Mouse (Mus musculus): ENCODE data around the gene Lemd1.
"Not testable (repeated sequence)": the region's sequence is repeated elsewhere in the genome, so short reads cannot be mapped to it uniquely, and the experiment has no call there.

Gene Lemd1

DNA sequence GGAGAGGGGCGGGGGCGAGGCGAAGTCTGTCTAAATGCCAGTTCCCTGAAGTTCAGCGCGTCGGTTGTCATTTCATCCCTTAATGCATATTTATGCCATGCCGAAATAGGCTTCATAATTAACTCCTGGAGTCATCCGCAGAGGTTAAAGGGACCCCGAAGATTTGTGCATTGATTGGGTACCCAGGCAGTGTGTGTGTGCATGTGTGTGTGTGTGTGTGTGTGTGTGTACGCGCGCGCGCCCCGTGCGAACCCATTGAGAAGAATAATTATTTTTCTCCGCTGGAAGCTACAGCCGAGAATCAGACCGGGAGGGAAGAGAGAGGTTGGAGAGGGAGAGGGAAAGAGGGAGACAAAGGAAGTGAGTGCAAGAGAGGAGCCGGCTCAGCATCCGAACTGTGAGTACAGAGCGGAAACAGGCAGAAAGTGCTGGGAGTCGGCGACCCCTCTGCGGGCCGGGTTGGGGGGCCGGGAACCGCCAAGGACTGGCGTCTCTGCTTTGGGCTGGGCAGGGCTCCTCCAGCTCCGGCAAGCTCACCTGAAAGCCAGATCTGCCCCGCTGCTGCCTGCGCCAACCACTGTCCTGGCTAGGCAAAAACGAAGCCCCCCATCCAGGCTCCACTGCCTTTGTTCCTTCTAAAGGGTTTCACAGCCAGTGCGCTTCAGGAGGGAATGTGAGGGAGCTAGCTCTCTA, at the start of gene Lemd1, which contains the start of gene AC124108.1:
Lemd1 (plus strand) TSS at position 339 of the 693 bp plus-strand sequence.
AC124108.1 (plus strand) TSS at position 365 of the 693 bp plus-strand sequence.
- DNase-seq (ENCODE audit: low spot score): no peak

- DNase-seq (ENCODE audit: low spot score): no peak
These were observed 49.5 kb upstream of the Lemd1 start for GRCm38 (mm10) chr1:132141753-132142152.

GRCm38 (mm10) chr1:132143079-132143478, 48.2 kb upstream of the Lemd1 start:
- no peak for DNase-seq (ENCODE audit: low spot score)

- DNase-seq (ENCODE audit: low spot score): no peak
These were observed 47.5 kb upstream of the Lemd1 start for GRCm38 (mm10) chr1:132143730-132144129.

- DNase-seq (ENCODE audit: low spot score): no peak
These were observed 47.0 kb upstream of the Lemd1 start for GRCm38 (mm10) chr1:132144223-132144622.

- DNase-seq (ENCODE audit: low spot score): no peak
These were observed 46.4 kb upstream of the Lemd1 start for GRCm38 (mm10) chr1:132144837-132145236.

DNA sequence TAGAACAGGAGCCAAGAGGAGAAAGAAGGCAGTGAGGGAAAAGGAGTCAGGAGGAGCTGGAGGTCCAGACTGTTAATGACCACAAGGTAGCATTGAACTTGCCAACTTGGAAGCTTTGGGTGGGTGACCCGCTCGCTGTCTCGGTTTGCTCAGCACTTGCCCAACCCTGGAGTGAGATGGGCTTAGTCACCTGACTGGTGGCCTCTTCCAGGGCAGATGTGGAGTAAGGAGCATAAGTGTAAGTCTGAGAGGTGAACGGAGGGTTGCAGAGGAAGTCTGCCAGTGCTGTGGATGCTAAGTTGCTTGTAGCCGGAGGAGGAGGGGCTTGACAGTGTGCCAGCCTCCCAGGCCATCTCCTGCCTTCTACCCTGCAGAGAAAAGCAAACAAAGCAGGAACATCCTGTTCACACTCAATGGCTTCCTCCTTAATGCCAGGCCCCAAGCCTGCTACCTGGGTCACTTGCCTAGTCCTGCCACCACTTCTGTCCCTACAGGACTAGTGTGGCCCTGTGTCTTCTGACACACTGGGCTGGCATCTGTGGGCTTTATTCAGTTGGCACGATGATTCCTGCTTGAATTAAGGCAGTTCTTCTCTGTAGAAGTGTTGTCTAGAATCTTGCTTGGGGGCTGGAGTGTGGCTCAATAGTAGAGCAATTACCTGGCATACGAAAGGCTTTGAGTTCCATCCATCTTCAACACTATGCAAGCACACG, 45.1 kb upstream of the Lemd1 start:
- no peak for DNase-seq (ENCODE audit: low spot score)

GRCm38 (mm10) chr1:132149410-132149809, 41.8 kb upstream of the Lemd1 start:
- DNase-seq (ENCODE audit: low spot score): no peak

GRCm38 (mm10) chr1:132150171-132150570, 41.1 kb upstream of the Lemd1 start:
- no peak for DNase-seq (ENCODE audit: low spot score)

GRCm38 (mm10) chr1:132150817-132151601, 40.2 kb upstream of the Lemd1 start:
- no peak for DNase-seq (ENCODE audit: low spot score)

- DNase-seq (ENCODE audit: low spot score): no peak
These were observed 39.3 kb upstream of the Lemd1 start for GRCm38 (mm10) chr1:132151908-132152307.

- DNase-seq (ENCODE audit: low spot score): no peak
These were observed 38.0 kb upstream of the Lemd1 start for GRCm38 (mm10) chr1:132153086-132153690.

DNA sequence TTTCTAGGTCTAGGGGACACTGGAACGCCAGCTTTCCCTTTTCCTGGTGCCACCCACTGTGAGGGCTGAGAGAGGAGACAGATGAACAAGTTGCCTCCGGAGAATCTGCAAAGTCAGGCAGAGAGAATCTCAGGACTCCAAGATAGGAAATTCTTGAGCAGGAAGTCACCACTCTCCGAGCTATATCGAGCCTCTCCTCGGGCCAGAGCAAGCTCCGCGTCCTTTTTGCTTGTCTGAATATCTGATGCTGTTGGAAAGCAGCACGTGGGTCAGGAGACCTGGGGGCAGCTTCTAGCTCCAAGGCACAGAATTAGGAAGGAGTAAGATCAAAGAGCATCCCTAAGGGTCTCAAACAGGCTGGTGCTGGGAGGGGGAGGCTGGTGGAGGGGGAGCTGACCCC, 37.5 kb upstream of the Lemd1 start:
- no peak for DNase-seq (ENCODE audit: low spot score)

- peak; percentile 75 for DNase-seq (ENCODE audit: low spot score)
These were observed 35.5 kb upstream of the Lemd1 start for GRCm38 (mm10) chr1:132155737-132156136.

DNA sequence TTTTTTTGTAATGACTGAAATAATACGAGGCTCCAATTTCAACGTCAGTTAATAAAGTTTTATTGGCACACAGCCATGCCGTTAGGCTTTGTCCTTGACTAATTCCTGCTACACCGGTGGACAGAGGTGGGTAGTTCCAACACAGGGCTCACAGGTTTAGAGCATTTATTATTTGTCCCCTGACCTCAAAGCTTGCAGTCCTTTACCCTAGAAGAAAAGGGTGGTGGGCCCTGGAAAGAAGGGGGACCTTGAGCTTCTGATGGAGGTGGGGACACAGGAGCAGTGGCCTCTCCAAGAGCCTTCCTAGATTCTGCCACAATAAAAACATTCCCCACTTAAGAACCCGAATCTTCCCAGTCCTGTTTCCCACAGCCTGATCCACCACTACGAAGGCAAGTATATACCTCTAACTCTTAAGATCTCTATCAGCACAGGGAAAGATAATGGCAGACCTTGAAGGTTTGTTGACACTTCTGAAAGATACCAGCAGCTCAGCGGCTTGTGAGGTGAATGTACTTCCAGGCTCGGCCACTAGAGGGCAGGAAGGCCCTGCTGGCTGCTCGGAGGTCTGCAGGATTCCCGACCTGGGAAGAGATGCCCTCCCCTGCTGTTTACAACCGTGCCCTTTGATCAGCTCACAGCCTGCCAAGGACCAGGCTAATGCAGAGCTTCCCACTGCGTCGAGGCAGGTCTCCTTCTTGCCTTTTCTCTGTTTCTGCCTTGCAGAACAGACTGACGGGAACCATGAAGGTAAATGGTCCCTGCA, 34.0 kb upstream of the Lemd1 start:
- DNase-seq (ENCODE audit: low spot score): peak; percentile 58

DNA sequence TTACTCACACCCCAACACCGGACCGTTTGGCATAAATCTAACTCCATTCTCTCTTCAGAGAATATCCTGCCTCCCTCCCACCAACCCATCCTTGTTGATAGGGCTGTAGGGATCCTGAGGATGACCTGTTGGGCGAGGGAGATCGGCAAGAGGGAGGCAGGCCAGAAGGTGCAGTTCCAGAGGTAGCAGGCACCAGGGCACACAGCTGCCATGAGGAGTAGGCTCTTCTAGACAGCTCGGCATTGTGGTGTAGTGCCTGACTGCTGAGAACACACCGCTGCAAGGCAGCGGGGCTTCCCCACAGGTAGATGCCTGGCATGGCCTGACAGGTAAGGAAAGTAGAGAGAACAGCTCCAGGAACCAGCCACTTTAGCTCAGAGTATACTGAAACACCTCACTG, 33.4 kb upstream of the Lemd1 start:
- DNase-seq (ENCODE audit: low spot score): no peak

DNA sequence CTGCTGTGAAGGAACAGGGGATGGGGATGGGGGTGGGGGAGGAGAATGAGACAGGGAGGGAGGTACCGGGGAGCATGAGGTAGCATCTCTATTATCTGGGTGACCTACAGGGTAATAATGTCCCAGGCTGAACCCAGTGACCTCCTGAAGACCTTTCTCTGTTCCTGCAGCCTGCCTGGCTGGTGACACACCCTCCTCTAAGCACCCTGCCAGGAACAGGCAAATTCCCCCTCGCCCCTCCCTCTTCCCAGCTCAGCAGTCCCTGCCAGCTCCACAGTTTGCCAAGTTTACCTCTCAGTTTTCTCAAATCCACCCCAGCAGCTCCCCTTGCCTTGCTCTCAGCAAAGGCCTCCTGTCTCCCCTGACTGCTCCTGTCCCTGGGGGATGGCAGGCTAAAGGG, 32.5 kb upstream of the Lemd1 start:
- no peak for DNase-seq (ENCODE audit: low spot score)

DNA sequence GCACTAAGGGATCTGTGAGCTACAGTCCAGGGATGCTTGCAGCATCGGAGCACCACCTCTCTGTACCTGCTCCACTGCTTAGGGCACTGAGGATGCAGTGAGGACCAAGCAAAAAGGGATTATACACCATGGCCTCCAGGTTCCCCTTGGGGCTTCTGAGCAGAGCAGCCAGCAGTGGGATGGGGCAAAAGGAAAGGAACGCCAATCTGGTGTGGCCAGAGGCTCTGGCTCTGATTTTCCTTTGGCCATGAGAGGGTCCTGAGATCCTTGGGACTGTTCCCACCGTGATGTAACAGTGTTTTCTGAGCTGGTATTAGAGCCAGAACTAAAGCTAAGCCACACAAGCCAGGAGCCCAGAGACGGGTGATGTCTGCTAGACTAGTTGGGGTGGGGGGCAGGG, 31.6 kb upstream of the Lemd1 start:
- DNase-seq (ENCODE audit: low spot score): no peak

GRCm38 (mm10) chr1:132161211-132161880, 29.9 kb upstream of the Lemd1 start:
- DNase-seq (ENCODE audit: low spot score): no peak

DNA sequence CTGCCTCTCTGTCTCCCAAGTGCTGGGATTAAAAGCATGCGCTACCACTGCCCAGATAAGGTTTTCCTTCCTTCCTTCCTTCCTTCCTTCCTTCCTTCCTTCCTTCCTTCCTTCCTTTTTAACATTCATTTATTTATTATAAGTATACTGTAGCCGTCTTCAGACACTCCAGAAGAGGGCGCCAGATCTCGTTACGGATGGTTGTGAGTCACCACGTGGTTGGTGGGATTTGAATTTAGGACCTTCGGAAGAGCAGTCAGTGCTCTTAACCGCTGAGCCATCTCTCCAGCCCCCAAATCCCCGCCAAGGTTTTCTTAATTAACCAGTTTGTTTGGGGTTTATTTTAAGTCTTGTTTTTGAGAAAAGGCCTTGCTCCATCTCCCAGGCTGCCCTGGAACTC, 28.6 kb upstream of the Lemd1 start:
- DNase-seq (ENCODE audit: low spot score): not testable (repeated sequence)

Measured in T-cell, adult 2 months (primary cell).